Mouse (Mus musculus): ENCODE measurements around the gene Slc38a4. TPM values are rescaled to one million over a fixed set of nuclear protein-coding genes. Genes with fewer than 3 reads are reported as not detected.

Gene Slc38a4
- polyA plus RNA-seq, 1 experiment from 2014 or later: 32.8 TPM

- no peak overlapping the region for H3K9ac ChIP-seq (ENCODE audit: low read depth, low read length)
- H3K27me3 ChIP-seq (replicated peaks; ENCODE audit: control insufficient read depth, insufficient read depth, low read length): no peaks in the 10 kb centered on the region
- no peaks in the 10 kb centered on the region for H3K9me3 ChIP-seq (ENCODE audit: control insufficient read depth, low read length)
- H3K4me1 ChIP-seq (ENCODE audit: control insufficient read depth, insufficient read depth, low read length): no peaks in the 10 kb centered on the region
- no peaks in the 10 kb centered on the region for H3K36me3 ChIP-seq (ENCODE audit: control insufficient read depth, insufficient read depth, low read length)
- H3K4me3 ChIP-seq (ENCODE audit: low read length): no peak overlapping the region
- no peak overlapping the region for H3K4me2 ChIP-seq (ENCODE audit: low read depth, low read length)
- no peak for ATAC-seq
- H3K27ac ChIP-seq (ENCODE audit: low read length): no peak overlapping the region
- 73% methylated on average over 3 of the region's 3 CpGs for WGBS
Measured at GRCm38 (mm10) chr15:97076092-97076491, 20.3 kb upstream of the Slc38a4 start.

- no peaks in the 10 kb centered on the region for H3K9me3 ChIP-seq (ENCODE audit: control insufficient read depth, low read length)
- H3K4me1 ChIP-seq (ENCODE audit: control insufficient read depth, insufficient read depth, low read length): no peaks in the 10 kb centered on the region
- no peak overlapping the region for H3K4me2 ChIP-seq (ENCODE audit: low read depth, low read length)
- H3K9ac ChIP-seq (ENCODE audit: low read depth, low read length): no peak overlapping the region
- WGBS: 47% methylated on average over 4 of the region's 4 CpGs
- H3K4me3 ChIP-seq (ENCODE audit: low read length): no peak overlapping the region
- ATAC-seq: no peak
- no peaks in the 10 kb centered on the region for H3K27me3 ChIP-seq (replicated peaks; ENCODE audit: control insufficient read depth, insufficient read depth, low read length)
- H3K27ac ChIP-seq (ENCODE audit: low read length): no peak overlapping the region
- H3K36me3 ChIP-seq (ENCODE audit: control insufficient read depth, insufficient read depth, low read length): no peaks in the 10 kb centered on the region
Measured at GRCm38 (mm10) chr15:97075240-97075639, 19.5 kb upstream of the Slc38a4 start.

GRCm38 (mm10) chr15:97072859-97073826 lies 17.4 kb upstream of the Slc38a4 start:
- 62% methylated on average over 13 of the region's 13 CpGs for WGBS
- no peak overlapping the region for H3K4me3 ChIP-seq (ENCODE audit: low read length)

GRCm38 (mm10) chr15:97067340-97068136 lies 11.8 kb upstream of the Slc38a4 start:
- Histone ChIP-seq H3K36me3 (ENCODE audit: control insufficient read depth, insufficient read depth, low read length) (no peaks in the 10 kb centered on the region), H3K4me3 (ENCODE audit: low read length) (no peak overlapping the region), H3K9me3 (ENCODE audit: control insufficient read depth, low read length) (no peaks in the 10 kb centered on the region), H3K27me3 (replicated peaks; ENCODE audit: control insufficient read depth, insufficient read depth, low read length) (no peaks in the 10 kb centered on the region), H3K4me2 (ENCODE audit: low read depth, low read length) (no peak overlapping the region), H3K4me1 (ENCODE audit: control insufficient read depth, insufficient read depth, low read length) (no peaks in the 10 kb centered on the region; the same call in 1 of the 2 replicates), H3K9ac (ENCODE audit: low read depth, low read length) (no peak overlapping the region; the same call in 1 of the 2 replicates), H3K27ac (ENCODE audit: low read length) (peak overlapping the region; percentile 24; the same call in 1 of the 2 replicates)
- peak; percentile 48; the same call in 1 of the 2 replicates for ATAC-seq
- 34% methylated on average over 8 of the region's 8 CpGs for WGBS

More at GRCm38 (mm10) chr15:97072859-97073826, 17.4 kb upstream of the Slc38a4 start:
- Histone ChIP-seq H3K9me3 (ENCODE audit: control insufficient read depth, low read length) (no peaks in the 10 kb centered on the region), H3K36me3 (ENCODE audit: control insufficient read depth, insufficient read depth, low read length) (no peaks in the 10 kb centered on the region), H3K4me1 (ENCODE audit: control insufficient read depth, insufficient read depth, low read length) (no peaks in the 10 kb centered on the region), H3K4me2 (ENCODE audit: low read depth, low read length) (no peak overlapping the region), H3K27me3 (replicated peaks; ENCODE audit: control insufficient read depth, insufficient read depth, low read length) (no peaks in the 10 kb centered on the region), H3K27ac (ENCODE audit: low read length) (no peak overlapping the region), H3K9ac (ENCODE audit: low read depth, low read length) (no peak overlapping the region; the same call in 1 of the 2 replicates)
- ATAC-seq: no peak

- no peaks in the 10 kb centered on the region for H3K36me3 ChIP-seq (ENCODE audit: control insufficient read depth, insufficient read depth, low read length)
- no peaks in the 10 kb centered on the region for H3K27me3 ChIP-seq (replicated peaks; ENCODE audit: control insufficient read depth, insufficient read depth, low read length)
- H3K4me2 ChIP-seq (ENCODE audit: low read depth, low read length): no peak overlapping the region
- H3K27ac ChIP-seq (ENCODE audit: low read length): 0 out of 2 replicates have a peak overlapping the region, but pooled peaks have one; percentile 30
- no peak overlapping the region for H3K9ac ChIP-seq (ENCODE audit: low read depth, low read length)
- no peaks in the 10 kb centered on the region for H3K9me3 ChIP-seq (ENCODE audit: control insufficient read depth, low read length)
- ATAC-seq: no peak
- 39% methylated on average over 5 of the region's 5 CpGs for WGBS
- no peaks in the 10 kb centered on the region; the same call in 1 of the 2 replicates for H3K4me1 ChIP-seq (ENCODE audit: control insufficient read depth, insufficient read depth, low read length)
- no peak overlapping the region for H3K4me3 ChIP-seq (ENCODE audit: low read length)
Measured at GRCm38 (mm10) chr15:97066937-97067336, 11.2 kb upstream of the Slc38a4 start.

GRCm38 (mm10) chr15:97063211-97063610 lies 7.5 kb upstream of the Slc38a4 start:
- Histone ChIP-seq H3K9ac (ENCODE audit: low read depth, low read length) (no peak overlapping the region), H3K9me3 (ENCODE audit: control insufficient read depth, low read length) (no peaks in the 10 kb centered on the region), H3K4me1 (ENCODE audit: control insufficient read depth, insufficient read depth, low read length) (no peaks in the 10 kb centered on the region; the same call in 1 of the 2 replicates), H3K27ac (ENCODE audit: low read length) (no peak overlapping the region), H3K4me3 (ENCODE audit: low read length) (no peak overlapping the region), H3K36me3 (ENCODE audit: control insufficient read depth, insufficient read depth, low read length) (no peaks in the 10 kb centered on the region), H3K4me2 (ENCODE audit: low read depth, low read length) (no peak overlapping the region), H3K27me3 (replicated peaks; ENCODE audit: control insufficient read depth, insufficient read depth, low read length) (no peaks in the 10 kb centered on the region)
- ATAC-seq: no peak
- WGBS: 89% methylated on average over 5 of the region's 5 CpGs

GRCm38 (mm10) chr15:97060973-97061372 lies 5.2 kb upstream of the Slc38a4 start:
- Histone ChIP-seq H3K4me3 (ENCODE audit: low read length) (no peak overlapping the region), H3K4me2 (ENCODE audit: low read depth, low read length) (no peak overlapping the region), H3K27me3 (replicated peaks; ENCODE audit: control insufficient read depth, insufficient read depth, low read length) (no peaks in the 10 kb centered on the region), H3K9ac (ENCODE audit: low read depth, low read length) (no peak overlapping the region), H3K4me1 (ENCODE audit: control insufficient read depth, insufficient read depth, low read length) (no peaks in the 10 kb centered on the region), H3K36me3 (ENCODE audit: control insufficient read depth, insufficient read depth, low read length) (no peaks in the 10 kb centered on the region), H3K27ac (ENCODE audit: low read length) (no peak overlapping the region), H3K9me3 (ENCODE audit: control insufficient read depth, low read length) (no peaks in the 10 kb centered on the region)
- ATAC-seq: no peak
- WGBS: 77% methylated on average over 8 of the region's 8 CpGs

- WGBS: 92% methylated on average over 6 of the region's 6 CpGs
- H3K9ac ChIP-seq (ENCODE audit: low read depth, low read length): no peak overlapping the region
- ATAC-seq: no peak
Measured at GRCm38 (mm10) chr15:97060571-97060970, 4.8 kb upstream of the Slc38a4 start.

GRCm38 (mm10) chr15:97060102-97060501 lies 4.3 kb upstream of the Slc38a4 start:
- H3K4me1 ChIP-seq (ENCODE audit: control insufficient read depth, insufficient read depth, low read length): no peaks in the 10 kb centered on the region

More at GRCm38 (mm10) chr15:97060571-97060970, 4.8 kb upstream of the Slc38a4 start:
- H3K27ac ChIP-seq (ENCODE audit: low read length): no peak overlapping the region
- H3K27me3 ChIP-seq (replicated peaks; ENCODE audit: control insufficient read depth, insufficient read depth, low read length): no peaks in the 10 kb centered on the region
- H3K4me2 ChIP-seq (ENCODE audit: low read depth, low read length): no peak overlapping the region
- H3K4me1 ChIP-seq (ENCODE audit: control insufficient read depth, insufficient read depth, low read length): no peaks in the 10 kb centered on the region
- H3K9me3 ChIP-seq (ENCODE audit: control insufficient read depth, low read length): no peaks in the 10 kb centered on the region
- H3K4me3 ChIP-seq (ENCODE audit: low read length): no peak overlapping the region
- no peaks in the 10 kb centered on the region for H3K36me3 ChIP-seq (ENCODE audit: control insufficient read depth, insufficient read depth, low read length)

More at GRCm38 (mm10) chr15:97060102-97060501, 4.3 kb upstream of the Slc38a4 start:
- Histone ChIP-seq H3K9me3 (ENCODE audit: control insufficient read depth, low read length) (no peaks in the 10 kb centered on the region), H3K9ac (ENCODE audit: low read depth, low read length) (no peak overlapping the region), H3K4me2 (ENCODE audit: low read depth, low read length) (no peak overlapping the region), H3K27ac (ENCODE audit: low read length) (no peak overlapping the region), H3K36me3 (ENCODE audit: control insufficient read depth, insufficient read depth, low read length) (no peaks in the 10 kb centered on the region), H3K27me3 (replicated peaks; ENCODE audit: control insufficient read depth, insufficient read depth, low read length) (no peaks in the 10 kb centered on the region), H3K4me3 (ENCODE audit: low read length) (no peak overlapping the region)
- WGBS: 81% methylated on average over 14 of the region's 14 CpGs
- no peak for ATAC-seq
